Mouse (Mus musculus) ES-Bruce4 (cell line): Measurements from ENCODE around the gene Smg1.

Source experiments
- CTCF ChIP-seq: IDR thresholded peaks from one replicate; pipeline ENCODE4 v1.8.1; 2011; ENCODE audit warnings: low read depth, low read length
- EP300 ChIP-seq: IDR thresholded peaks from 2 replicates; pipeline ENCODE4 v1.6.1; 2011; ENCODE audit warnings: low read depth, low read length; ENCODE audit not compliant: insufficient read depth

DNA sequence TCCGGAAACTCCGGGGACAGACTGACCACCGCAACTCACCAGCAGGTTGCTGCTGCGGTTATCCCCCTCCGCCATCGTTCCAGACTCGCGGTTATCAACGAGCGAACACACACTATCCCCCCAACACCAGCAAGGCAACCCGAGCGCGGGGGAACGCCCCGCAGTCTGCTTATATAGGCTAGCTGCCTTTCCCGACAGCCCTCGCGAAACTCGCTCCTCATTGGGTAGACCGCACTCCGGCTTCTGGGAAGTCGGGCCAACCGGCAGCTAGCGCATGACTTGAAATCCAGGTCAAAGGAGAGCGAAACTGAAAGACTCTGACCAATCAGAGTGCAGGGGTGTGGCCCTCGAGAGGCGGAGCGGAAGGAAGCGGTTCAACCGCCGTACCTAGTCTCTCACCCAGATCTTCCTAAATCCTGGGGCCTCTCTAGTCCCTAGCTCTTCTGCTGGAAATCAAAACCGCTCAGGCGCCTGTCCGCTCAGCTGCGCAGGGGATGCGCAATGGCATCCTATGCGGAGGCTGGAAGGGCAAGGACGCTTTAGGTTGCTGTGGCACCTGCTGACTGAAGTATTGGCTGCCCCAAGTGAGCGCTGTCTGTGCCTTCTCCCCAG lies 113.9 kb downstream of the Smg1 start, which contains the start of gene Arl6ip1:
- TF ChIP-seq EP300 (no peak; the same call in 1 of the 2 replicates), CTCF (no peak)
